Mouse (Mus musculus) bone marrow, adult 2 months (tissue): Measurements from ENCODE around the gene Erc1.

Experiments used
- CTCF ChIP-seq: fragments of 200-500 bp; IDR thresholded peaks from 2 replicates; pipeline ENCODE4 v1.5.1; 2011; ENCODE audit warnings: low read length, control low read depth; ENCODE audit not compliant: control insufficient read depth, insufficient read depth
- POLR2A ChIP-seq: fragments of 200-500 bp; IDR thresholded peaks from 2 replicates; pipeline ENCODE4 v1.6.1; 2011; ENCODE audit warnings: low read depth, mild to moderate bottlenecking, control low read depth, low read length, borderline replicate concordance; ENCODE audit not compliant: control insufficient read depth

DNA sequence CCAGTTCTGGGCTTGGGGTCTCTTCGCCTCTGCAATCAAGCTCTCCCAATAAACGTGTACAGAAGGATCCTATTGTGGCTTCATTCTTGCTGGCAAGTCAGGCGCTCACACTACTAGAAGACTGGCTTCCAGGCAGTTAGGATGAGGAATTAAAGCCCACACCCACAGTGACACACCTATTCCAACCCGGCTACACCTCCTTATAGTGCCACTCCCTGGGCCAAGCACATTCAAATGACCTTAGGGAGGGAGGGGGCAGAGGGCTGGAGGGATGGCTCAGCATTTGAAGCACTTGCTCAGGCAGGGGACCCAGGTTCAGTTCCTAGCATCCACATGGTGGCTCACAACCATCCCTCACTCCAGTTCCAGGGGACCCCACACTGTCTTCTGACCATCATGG lies 29.4 kb downstream of the Erc1 start:
- TF ChIP-seq CTCF (no peak), POLR2A (no peak)
